Mouse (Mus musculus) embryo, embryonic 11 days (tissue): ENCODE results near the gene Tbc1d13.

Experiments used
- DNase-seq: peaks from one replicate; pipeline ENCODE4 v3.0.0-alpha.2; 2015

Tbc1d13 gene

GRCm38 (mm10) chr2:30133613-30134377, at the start of gene Tbc1d13:
Tbc1d13 (plus strand) TSS chr2:30133746.
- DNase-seq, result peak; percentile 97

GRCm38 (mm10) chr2:30084113-30084512, 49.4 kb upstream of the Tbc1d13 start:
- DNase-seq, result no peak

GRCm38 (mm10) chr2:30084632-30085031, 48.9 kb upstream of the Tbc1d13 start:
- DNase-seq, result peak; percentile 60

GRCm38 (mm10) chr2:30087310-30087709, 46.2 kb upstream of the Tbc1d13 start:
- no peak for DNase-seq

GRCm38 (mm10) chr2:30091521-30091920, 42.0 kb upstream of the Tbc1d13 start:
- no peak for DNase-seq

GRCm38 (mm10) chr2:30092280-30092918, 41.1 kb upstream of the Tbc1d13 start:
- no peak for DNase-seq

GRCm38 (mm10) chr2:30093471-30094207, 39.9 kb upstream of the Tbc1d13 start, which contains the start of gene Zdhhc12:
Zdhhc12 (minus strand) TSS chr2:30093648.
- DNase-seq, result peak; percentile 97

GRCm38 (mm10) chr2:30094208-30094588, 39.3 kb upstream of the Tbc1d13 start:
- peak; percentile 53 for DNase-seq

GRCm38 (mm10) chr2:30095882-30096527, 37.5 kb upstream of the Tbc1d13 start:
- peak; percentile 71 for DNase-seq

GRCm38 (mm10) chr2:30100214-30100613, 33.3 kb upstream of the Tbc1d13 start:
- DNase-seq, result no peak

- DNase-seq, result peak; percentile 58
Observed at GRCm38 (mm10) chr2:30106364-30106763, 27.2 kb upstream of the Tbc1d13 start.

GRCm38 (mm10) chr2:30107646-30108045, 25.9 kb upstream of the Tbc1d13 start:
- DNase-seq, result no peak

GRCm38 (mm10) chr2:30108260-30108659, 25.3 kb upstream of the Tbc1d13 start:
- DNase-seq, result no peak

GRCm38 (mm10) chr2:30111500-30111899, 22.0 kb upstream of the Tbc1d13 start:
- DNase-seq, result no peak

- no peak for DNase-seq
Observed at GRCm38 (mm10) chr2:30112564-30112963, 21.0 kb upstream of the Tbc1d13 start.

- no peak for DNase-seq
Observed at GRCm38 (mm10) chr2:30119641-30120051, 13.9 kb upstream of the Tbc1d13 start.

GRCm38 (mm10) chr2:30120269-30120668, 13.3 kb upstream of the Tbc1d13 start:
- DNase-seq, result no peak

GRCm38 (mm10) chr2:30122766-30123165, 10.8 kb upstream of the Tbc1d13 start:
- DNase-seq, result no peak

- DNase-seq, result no peak
Observed at GRCm38 (mm10) chr2:30123729-30124471, 9.6 kb upstream of the Tbc1d13 start.

GRCm38 (mm10) chr2:30124472-30125274, 8.9 kb upstream of the Tbc1d13 start, which contains the start of gene Zer1:
Zer1 (minus strand) TSS chr2:30124585.
- peak; percentile 96 for DNase-seq

GRCm38 (mm10) chr2:30128789-30129188, 4.8 kb upstream of the Tbc1d13 start:
- DNase-seq, result peak; percentile 58
